Mouse (Mus musculus): ENCODE data around the gene Otop2. TPM values are rescaled to one million over a fixed set of nuclear protein-coding genes. Genes with fewer than 3 reads are reported as not detected.

Gene Otop2
- polyA plus RNA-seq, 1 experiment from 2014 or later: not detected

GRCm38 (mm10) chr11:115274178-115274577 lies 32.8 kb upstream of the Otop2 start:
- ATAC-seq (no peak), DNase-seq (ENCODE audit: low spot score) (no peak)

GRCm38 (mm10) chr11:115274771-115275170 lies 32.2 kb upstream of the Otop2 start:
- no peaks in the 10 kb centered on the region for H3K36me3 ChIP-seq (ENCODE audit: insufficient read depth, low read length)
- H3K9me3 ChIP-seq (ENCODE audit: low read length): no peaks in the 10 kb centered on the region
- TF ChIP-seq EP300 (IDR thresholded peaks at IDR 0.05) (no peak), CTCF (IDR thresholded peaks at IDR 0.05) (no peak)
- no peak overlapping the region for H3K4me3 ChIP-seq (ENCODE audit: low read depth, low read length)
- WGBS: 90% methylated on average over 6 of the region's 6 CpGs
- H3K27me3 ChIP-seq (replicated peaks; ENCODE audit: insufficient read depth, low read length): no peaks in the 10 kb centered on the region
- DNase-seq (ENCODE audit: low spot score): no peak
- no peak for ATAC-seq
- H3K9ac ChIP-seq (replicated peaks; ENCODE audit: low read depth): no peak overlapping the region
- no peak overlapping the region for H3K4me2 ChIP-seq (replicated peaks; ENCODE audit: low read depth, low read length)
- peaks cover 10% of the 10 kb centered on the region; the same call in 1 of the 2 replicates for H3K4me1 ChIP-seq (ENCODE audit: insufficient read depth, low read depth, low read length)
- no peak overlapping the region for H3K27ac ChIP-seq (ENCODE audit: low read length)

More at GRCm38 (mm10) chr11:115274178-115274577, 32.8 kb upstream of the Otop2 start:
- WGBS: 80% methylated on average over 7 of the region's 7 CpGs
- Histone ChIP-seq H3K9me3 (ENCODE audit: low read length) (no peaks in the 10 kb centered on the region), H3K27me3 (replicated peaks; ENCODE audit: insufficient read depth, low read length) (0 out of 2 replicates have a peak, but pooled peaks cover under 1% of the 10 kb centered on the region), H3K36me3 (ENCODE audit: insufficient read depth, low read length) (no peaks in the 10 kb centered on the region), H3K4me2 (replicated peaks; ENCODE audit: low read depth, low read length) (no peak overlapping the region), H3K9ac (replicated peaks; ENCODE audit: low read depth) (no peak overlapping the region), H3K27ac (ENCODE audit: low read length) (no peak overlapping the region), H3K4me3 (ENCODE audit: low read depth, low read length) (no peak overlapping the region), H3K4me1 (ENCODE audit: insufficient read depth, low read depth, low read length) (peaks cover 10% of the 10 kb centered on the region; the same call in 1 of the 2 replicates)
- TF ChIP-seq EP300 (IDR thresholded peaks at IDR 0.05) (no peak), CTCF (IDR thresholded peaks at IDR 0.05) (no peak)

- TF ChIP-seq CTCF (IDR thresholded peaks at IDR 0.05): no peak
- TF ChIP-seq EP300 (IDR thresholded peaks at IDR 0.05): no peak
- no peaks in the 10 kb centered on the region for H3K27me3 ChIP-seq (replicated peaks; ENCODE audit: insufficient read depth, low read length)
- no peak overlapping the region for H3K27ac ChIP-seq (ENCODE audit: low read length)
- ATAC-seq (no peak), DNase-seq (ENCODE audit: low spot score) (no peak)
- no peak overlapping the region for H3K4me2 ChIP-seq (replicated peaks; ENCODE audit: low read depth, low read length)
- peaks cover 10% of the 10 kb centered on the region; the same call in 1 of the 2 replicates for H3K4me1 ChIP-seq (ENCODE audit: insufficient read depth, low read depth, low read length)
- WGBS: 69% methylated on average over 6 of the region's 6 CpGs
- H3K4me3 ChIP-seq (ENCODE audit: low read depth, low read length): no peak overlapping the region
- H3K9ac ChIP-seq (replicated peaks; ENCODE audit: low read depth): no peak overlapping the region
- H3K9me3 ChIP-seq (ENCODE audit: low read length): no peaks in the 10 kb centered on the region
- no peaks in the 10 kb centered on the region for H3K36me3 ChIP-seq (ENCODE audit: insufficient read depth, low read length)
These were observed 31.5 kb upstream of the Otop2 start for GRCm38 (mm10) chr11:115275509-115275908.

- no peak overlapping the region for H3K4me3 ChIP-seq (ENCODE audit: low read depth, low read length)
- no peak overlapping the region for H3K9ac ChIP-seq (replicated peaks; ENCODE audit: low read depth)
- ATAC-seq: no peak
- no peaks in the 10 kb centered on the region for H3K27me3 ChIP-seq (replicated peaks; ENCODE audit: insufficient read depth, low read length)
- H3K9me3 ChIP-seq (ENCODE audit: low read length): no peaks in the 10 kb centered on the region
- WGBS: 58% methylated on average over 3 of the region's 3 CpGs
- peaks cover 10% of the 10 kb centered on the region; the same call in 1 of the 2 replicates for H3K4me1 ChIP-seq (ENCODE audit: insufficient read depth, low read depth, low read length)
- peak overlapping the region; percentile 87 for H3K4me2 ChIP-seq (replicated peaks; ENCODE audit: low read depth, low read length)
- no peaks in the 10 kb centered on the region for H3K36me3 ChIP-seq (ENCODE audit: insufficient read depth, low read length)
- H3K27ac ChIP-seq (ENCODE audit: low read length): no peak overlapping the region
- DNase-seq (ENCODE audit: low spot score): no peak
- TF ChIP-seq EP300 (IDR thresholded peaks at IDR 0.05): no peak
- TF ChIP-seq CTCF (IDR thresholded peaks at IDR 0.05): no peak
These were observed 31.0 kb upstream of the Otop2 start for GRCm38 (mm10) chr11:115275954-115276353.

GRCm38 (mm10) chr11:115276780-115277603 lies 30.0 kb upstream of the Otop2 start, which contains the start of gene Fdxr:
Gene Fdxr (minus strand): TSS chr11:115277050.
- peak; percentile 97 for ATAC-seq

GRCm38 (mm10) chr11:115277604-115277975 lies 29.4 kb upstream of the Otop2 start:
- Histone ChIP-seq H3K9ac (replicated peaks; ENCODE audit: low read depth) (peak overlapping the region; percentile 43), H3K4me2 (replicated peaks; ENCODE audit: low read depth, low read length) (peak overlapping the region; percentile 70), H3K4me1 (ENCODE audit: insufficient read depth, low read depth, low read length) (peaks cover 10% of the 10 kb centered on the region; the same call in 1 of the 2 replicates), H3K27ac (ENCODE audit: low read length) (peak overlapping the region; percentile 85), H3K4me3 (ENCODE audit: low read depth, low read length) (peak overlapping the region; percentile 53), H3K27me3 (replicated peaks; ENCODE audit: insufficient read depth, low read length) (no peaks in the 10 kb centered on the region), H3K36me3 (ENCODE audit: insufficient read depth, low read length) (no peaks in the 10 kb centered on the region), H3K9me3 (ENCODE audit: low read length) (no peaks in the 10 kb centered on the region)
- DNase-seq (ENCODE audit: low spot score): no peak
- TF ChIP-seq CTCF (IDR thresholded peaks at IDR 0.05) (no peak), EP300 (IDR thresholded peaks at IDR 0.05) (no peak)
- ATAC-seq: no peak
- 20% methylated on average over 7 of the region's 7 CpGs for WGBS

More at GRCm38 (mm10) chr11:115276780-115277603, 30.0 kb upstream of the Otop2 start, which contains the start of gene Fdxr:
- H3K4me1 ChIP-seq (ENCODE audit: insufficient read depth, low read depth, low read length): peaks cover 10% of the 10 kb centered on the region; the same call in 1 of the 2 replicates
- TF ChIP-seq CTCF (IDR thresholded peaks at IDR 0.05) (peak; percentile 36; the same call in 1 of the 2 replicates), EP300 (IDR thresholded peaks at IDR 0.05) (peak; percentile 92)
- peak within 1 kb of the TSS; percentile 43 for H3K9ac ChIP-seq (replicated peaks; ENCODE audit: low read depth)
- H3K9me3 ChIP-seq (ENCODE audit: low read length): no peaks in the 10 kb centered on the region
- no peaks in the 10 kb centered on the region for H3K36me3 ChIP-seq (ENCODE audit: insufficient read depth, low read length)
- no peaks in the 10 kb centered on the region for H3K27me3 ChIP-seq (replicated peaks; ENCODE audit: insufficient read depth, low read length)
- H3K27ac ChIP-seq (ENCODE audit: low read length): peak within 1 kb of the TSS; percentile 85
- DNase-seq (ENCODE audit: low spot score): peak; percentile 100
- peak within 1 kb of the TSS; percentile 55 for H3K4me3 ChIP-seq (ENCODE audit: low read depth, low read length)
- WGBS: 0% methylated on average over 42 of the region's 42 CpGs
- H3K4me2 ChIP-seq (replicated peaks; ENCODE audit: low read depth, low read length): peak within 1 kb of the TSS; percentile 87

Measured in lung, postnatal 0 days (tissue).